Mouse (Mus musculus) left cerebral cortex, postnatal 10 days (tissue): ENCODE measurements around the gene Spop. TPM values are rescaled to one million over a fixed set of nuclear protein-coding genes. Genes with fewer than 3 reads are reported as not detected.

Experiments used
- DNase-seq, 2 experiments: peaks; one replicate each; pipeline ENCODE4 v3.0.0; 2021 to 2022; ENCODE audit warnings: low spot score in 2 of 2, mixed read lengths in 1 of 2; ENCODE audit errors: extremely low spot score in 1 of 2
- intact Hi-C: fragments of 180-260 bp; cut with DNase I; formaldehyde crosslinking; loops from one replicate; pipeline ENCODE4 v1.15.1; 2025
- total RNA-seq, 2 experiments: library from RNA; stranded (reverse); gene quantifications; 2 replicates each; pipeline ENCODE4 v1.2.3; 2021

Spop gene
- total RNA-seq, 2 experiments from 2014 or later = 140 to 143 TPM

GRCm38 (mm10) chr11:95538378-95539104, 124.7 kb downstream of the Spop start:
- DNase-seq = peak in 1 of 2 experiments; percentile 48
- intact Hi-C loops = no loop called here

- intact Hi-C loops = no loop called here
These were observed 126.9 kb downstream of the Spop start for GRCm38 (mm10) chr11:95540637-95541385.

More at GRCm38 (mm10) chr11:95540637-95541385, 126.9 kb downstream of the Spop start:
- no peak for DNase-seq

Other genes with a start within 250 kb of the Spop start
- not detected for gene Tac4, start 152.6 kb upstream of the Spop start, total RNA-seq
- 10 to 100 TPM; 59.1 to 60.9 TPM for gene Kat7, start 103.8 kb upstream of the Spop start, total RNA-seq
- 1 to 10 TPM; 2.9 TPM for gene Fam117a, start 77.1 kb upstream of the Spop start, total RNA-seq
- 10 to 100 TPM; 78.8 to 79.4 TPM for gene Slc35b1, start 29.4 kb upstream of the Spop start, total RNA-seq
- 10 to 100 TPM; 35.6 to 41.7 TPM for gene Nxph3, start 100.5 kb downstream of the Spop start, total RNA-seq
- gene Ngfr, start 173.7 kb downstream of the Spop start, total RNA-seq = 1 to 10 TPM; 1.9 to 2.1 TPM